Mouse (Mus musculus) lung, embryonic 16.5 days (tissue): ENCODE data around the gene Ldhb. TPM values are rescaled to one million over a fixed set of nuclear protein-coding genes. Genes with fewer than 3 reads are reported as not detected.
A peak's percentile ranks its signal among the peaks of the same experiment; 100 is the strongest.
"Not testable (repeated sequence)": the region's sequence is repeated elsewhere in the genome, so short reads cannot be mapped to it uniquely, and the experiment has no call there.

ENCODE experiments used
- ATAC-seq: fragments of 200-750 bp; cut with Nextera tagmentation; 2 replicates; pipeline ENCODE4 v1.8.0; 2017; ENCODE audit warnings: low read depth, mild to moderate bottlenecking, moderate library complexity
- H3K27ac ChIP-seq: fragments of 300-500 bp; sonication (generic); 2 replicates; pipeline ENCODE4 v1.5.1; 2014; ENCODE audit warnings: mild to moderate bottlenecking, control low read depth, low read length
- H3K27me3 ChIP-seq: fragments of 300-500 bp; sonication (generic); 2 replicates; pipeline ENCODE4 v1.6.1; 2014; ENCODE audit warnings: low read depth, low read length, mixed read lengths; ENCODE audit not compliant: control insufficient read depth, insufficient read depth
- H3K36me3 ChIP-seq: fragments of 300-500 bp; sonication (generic); 2 replicates; pipeline ENCODE4 v1.6.1; 2014; ENCODE audit warnings: low read length; ENCODE audit not compliant: control insufficient read depth, insufficient read depth
- H3K4me1 ChIP-seq: fragments of 300-500 bp; sonication (generic); replicated peaks from 2 replicates; pipeline ENCODE4 v1.6.1; 2014; ENCODE audit warnings: low read length, mixed read lengths; ENCODE audit not compliant: control insufficient read depth, insufficient read depth
- H3K4me2 ChIP-seq: fragments of 300-500 bp; sonication (generic); 2 replicates; pipeline ENCODE4 v1.6.1; 2014; ENCODE audit warnings: low read depth, low read length, control low read depth
- H3K4me3 ChIP-seq: fragments of 300-500 bp; sonication (generic); 2 replicates; pipeline ENCODE4 v1.5.1; 2014; ENCODE audit warnings: mild to moderate bottlenecking, low read length, control low read depth
- H3K9ac ChIP-seq: fragments of 300-500 bp; sonication (generic); 2 replicates; pipeline ENCODE4 v1.6.1; 2014; ENCODE audit warnings: low read length, control low read depth
- H3K9me3 ChIP-seq: fragments of 300-500 bp; sonication (generic); 2 replicates; pipeline ENCODE4 v1.6.1; 2016; ENCODE audit warnings: low read length; ENCODE audit not compliant: control insufficient read depth
- WGBS: fragments of 180-500 bp; shearing (Covaris S2); extraction: QIAGEN DNeasy Blood & Tissue Kit; methylation state at CpG from one replicate; pipeline ENCODE4 v1.1.7; 2014; 5-methylcytosine and 5-hydroxymethylcytosine counted together
- polyA plus RNA-seq: library from polyadenylated mRNA; unstranded; fragments of >200 nt; fragmentation: Nextera tagmentation; extraction: Ambion mirVana; gene quantifications from 2 replicates; pipeline ENCODE4 v1.2.1, GENCODE M21; 2015

Gene Ldhb
- polyA plus RNA-seq, 1 experiment from 2014 or later, result 226 TPM

DNA sequence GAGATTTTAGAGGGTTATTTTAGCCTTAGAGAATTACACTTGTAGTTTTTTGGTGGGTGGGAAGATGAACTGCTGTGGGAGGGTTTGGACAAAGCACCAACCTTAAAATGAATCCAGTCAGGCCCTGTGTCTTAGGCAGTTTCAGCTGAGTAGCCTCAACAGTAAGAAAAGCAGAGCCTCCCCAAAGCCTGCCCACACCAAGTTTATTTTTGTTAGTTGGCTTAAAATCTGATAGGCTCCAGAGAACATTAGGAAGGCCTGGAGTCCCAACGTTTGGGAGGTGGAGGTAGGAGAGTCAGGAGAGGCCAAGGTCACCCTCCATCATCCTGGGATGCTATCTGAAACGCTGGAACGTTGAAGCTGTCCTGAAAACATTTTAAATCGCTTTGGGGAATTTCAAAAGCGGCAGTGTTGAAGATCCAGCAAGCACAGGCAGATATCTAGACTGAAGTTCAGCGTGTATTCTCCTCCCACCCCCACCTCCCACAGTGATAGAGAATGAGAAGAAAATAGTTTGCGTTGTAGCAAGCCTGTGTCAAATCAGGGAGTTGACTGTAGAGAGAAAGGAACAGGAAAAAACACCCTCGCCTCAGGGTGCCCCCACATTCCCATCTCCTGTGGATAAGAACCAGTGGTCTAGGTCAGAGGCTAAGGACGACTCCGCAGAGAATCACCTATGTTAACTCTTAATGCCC, 1.3 kb downstream of the Ldhb start:
- WGBS, result 8% methylated on average over 10 of the region's 10 CpGs
- Histone ChIP-seq H3K27ac (no peak overlapping the region), H3K9ac (peak overlapping the region; percentile 70)

DNA sequence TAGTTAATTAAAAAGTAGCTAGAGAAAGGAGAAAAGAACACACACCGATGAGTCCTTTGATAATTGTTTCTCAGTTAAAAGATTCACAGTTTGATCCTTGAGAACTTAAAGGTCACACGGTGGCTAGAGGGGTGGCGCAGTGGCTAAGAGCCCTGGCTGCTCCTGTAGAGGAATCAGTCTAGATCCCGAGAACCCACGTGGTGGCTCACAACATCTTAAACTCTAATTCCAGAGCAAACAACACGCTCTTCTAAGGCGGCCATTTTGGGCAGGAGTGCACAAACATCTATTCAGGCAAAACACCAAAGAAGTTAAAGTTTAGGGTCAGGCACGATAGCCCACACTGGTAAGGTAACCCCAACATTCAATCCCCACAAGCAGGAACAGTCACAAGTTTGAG, 4.2 kb downstream of the Ldhb start:
- Histone ChIP-seq H3K27me3 (no peaks in the 10 kb centered on the region), H3K4me1 (peaks cover 15% of the 10 kb centered on the region), H3K9me3 (no peaks in the 10 kb centered on the region), H3K4me3 (no peak overlapping the region), H3K9ac (no peak overlapping the region), H3K4me2 (no peak overlapping the region), H3K27ac (no peak overlapping the region), H3K36me3 (peaks cover 3% of the 10 kb centered on the region; the same call in 1 of the 2 replicates)
- 73% methylated on average over 8 of the region's 8 CpGs for WGBS
- ATAC-seq, result no peak

More for the DNA sequence above, 1.3 kb downstream of the Ldhb start:
- H3K4me3 ChIP-seq, result peak overlapping the region; percentile 55
- H3K27me3 ChIP-seq, result no peaks in the 10 kb centered on the region
- H3K9me3 ChIP-seq, result no peaks in the 10 kb centered on the region
- no peaks in the 10 kb centered on the region for H3K36me3 ChIP-seq
- H3K4me2 ChIP-seq, result peak overlapping the region; percentile 84
- H3K4me1 ChIP-seq, result peaks cover 15% of the 10 kb centered on the region
- no peak for ATAC-seq

DNA sequence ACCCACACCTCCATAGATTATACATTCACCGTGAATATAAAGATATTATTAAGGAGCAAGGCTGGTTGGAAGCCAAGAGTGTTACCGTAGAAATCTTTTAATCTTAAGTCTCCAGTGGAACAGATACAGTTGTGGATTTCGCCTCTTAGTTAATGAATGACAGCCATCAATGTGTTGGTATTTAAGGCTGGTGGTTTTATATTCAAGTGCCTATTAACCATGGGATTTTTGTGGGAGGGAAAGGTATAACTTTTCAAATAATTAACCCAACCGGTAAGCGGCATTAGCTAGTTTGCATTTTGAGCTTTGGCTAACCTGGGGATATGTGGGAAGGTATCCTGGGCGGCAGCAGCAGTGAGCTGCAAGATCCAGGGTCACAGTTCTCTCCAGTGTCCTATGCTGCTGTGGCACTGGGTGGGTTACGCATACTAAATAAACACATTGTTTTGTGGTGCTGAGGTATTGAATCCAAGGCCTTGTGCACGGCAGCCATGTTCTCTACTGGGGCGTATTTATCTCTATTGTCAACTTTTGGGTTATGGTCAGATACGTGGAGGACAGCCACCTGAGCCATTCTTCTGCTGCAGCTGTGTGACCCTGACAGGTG, 5.1 kb downstream of the Ldhb start:
- H3K4me2 ChIP-seq, result no peak overlapping the region
- peaks cover 5% of the 10 kb centered on the region for H3K36me3 ChIP-seq
- no peak overlapping the region for H3K4me3 ChIP-seq
- no peaks in the 10 kb centered on the region for H3K27me3 ChIP-seq
- no peaks in the 10 kb centered on the region for H3K9me3 ChIP-seq
- 68% methylated on average over 10 of the region's 10 CpGs for WGBS
- H3K4me1 ChIP-seq, result peaks cover 10% of the 10 kb centered on the region; the same call in 1 of the 2 replicates
- peak; percentile 34; the same call in 1 of the 2 replicates for ATAC-seq
- peak overlapping the region; percentile 28 for H3K27ac ChIP-seq
- no peak overlapping the region for H3K9ac ChIP-seq

DNA sequence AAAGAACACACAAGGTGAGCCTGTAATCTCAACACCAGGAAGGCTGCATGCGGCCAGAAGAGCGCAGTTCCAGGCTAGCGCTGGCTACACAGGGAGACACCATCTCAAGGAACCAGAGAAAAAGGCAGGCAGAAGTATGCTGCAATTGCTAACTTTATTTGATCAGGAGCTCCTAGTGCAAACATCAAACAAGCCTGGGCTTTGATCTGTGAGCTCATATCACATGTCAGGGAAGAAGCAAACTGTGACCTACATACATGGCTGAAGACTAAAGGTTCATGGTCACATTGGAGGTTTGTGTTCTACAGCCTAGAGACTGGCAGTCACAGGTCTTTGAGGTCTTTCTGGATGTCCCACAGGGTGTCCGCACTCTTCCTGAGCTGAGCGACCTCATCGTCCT, 17.6 kb downstream of the Ldhb start:
- not testable (repeated sequence) for H3K27me3 ChIP-seq, H3K4me1 ChIP-seq, H3K36me3 ChIP-seq, H3K9ac ChIP-seq, H3K9me3 ChIP-seq, H3K4me2 ChIP-seq, H3K4me3 ChIP-seq, ATAC-seq, H3K27ac ChIP-seq
- 75% methylated on average over 6 of the region's 6 CpGs for WGBS

DNA sequence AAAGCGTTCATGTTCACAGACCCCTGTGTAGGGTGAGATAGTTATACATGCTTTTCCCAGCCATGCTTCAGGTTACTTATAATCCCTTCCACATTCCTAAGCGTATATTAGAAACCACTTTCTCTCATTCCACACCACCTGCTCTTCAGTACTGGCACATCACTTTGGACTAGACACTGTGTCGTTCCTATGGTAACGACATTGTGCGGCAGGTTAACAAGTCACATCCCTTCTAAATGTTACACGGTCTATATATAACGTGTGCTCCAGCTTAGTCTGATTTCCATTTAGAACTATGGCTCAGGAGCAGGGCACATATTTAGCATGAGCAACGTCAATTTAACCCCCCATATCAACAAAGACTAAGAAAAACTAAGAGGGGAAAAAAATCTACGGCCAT, 20.1 kb downstream of the Ldhb start:
- no peaks in the 10 kb centered on the region for H3K4me1 ChIP-seq
- ATAC-seq, result no peak
- no peak overlapping the region for H3K27ac ChIP-seq
- H3K27me3 ChIP-seq, result no peaks in the 10 kb centered on the region
- no peak overlapping the region for H3K9ac ChIP-seq
- 88% methylated on average over 9 of the region's 9 CpGs for WGBS
- H3K4me3 ChIP-seq, result no peak overlapping the region
- H3K4me2 ChIP-seq, result no peak overlapping the region
- H3K36me3 ChIP-seq, result no peaks in the 10 kb centered on the region
- H3K9me3 ChIP-seq, result no peaks in the 10 kb centered on the region

DNA sequence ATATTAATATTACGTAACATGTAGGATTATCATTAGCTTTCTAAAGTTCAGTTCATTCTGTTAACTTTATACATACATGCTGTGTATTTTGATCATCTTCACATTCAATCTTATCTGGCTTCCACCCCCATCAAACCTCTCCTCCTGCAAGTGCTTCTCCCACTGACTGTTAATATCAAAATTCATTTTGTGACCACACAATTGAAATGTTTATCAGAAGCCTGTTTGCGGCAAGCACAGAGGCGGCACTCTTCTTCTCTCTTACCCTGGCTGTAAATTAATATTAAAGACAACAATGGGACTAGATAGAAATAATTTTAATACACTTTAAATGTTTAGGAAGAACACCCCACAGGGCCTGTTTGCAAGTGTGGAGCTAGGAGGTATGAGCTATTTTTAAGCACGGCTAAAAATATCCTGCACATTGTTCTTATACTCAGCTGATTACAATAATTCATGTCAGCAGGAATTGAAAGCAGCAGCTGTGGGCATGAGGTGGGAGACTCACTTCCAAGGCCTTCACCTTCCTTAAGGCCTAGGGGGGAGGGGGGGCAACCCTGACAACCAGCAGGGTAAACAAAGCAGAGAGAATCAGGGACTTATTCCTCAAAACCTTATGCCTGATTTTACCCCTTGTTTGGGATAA, 22.2 kb downstream of the Ldhb start:
- H3K4me2 ChIP-seq, result no peak overlapping the region

DNA sequence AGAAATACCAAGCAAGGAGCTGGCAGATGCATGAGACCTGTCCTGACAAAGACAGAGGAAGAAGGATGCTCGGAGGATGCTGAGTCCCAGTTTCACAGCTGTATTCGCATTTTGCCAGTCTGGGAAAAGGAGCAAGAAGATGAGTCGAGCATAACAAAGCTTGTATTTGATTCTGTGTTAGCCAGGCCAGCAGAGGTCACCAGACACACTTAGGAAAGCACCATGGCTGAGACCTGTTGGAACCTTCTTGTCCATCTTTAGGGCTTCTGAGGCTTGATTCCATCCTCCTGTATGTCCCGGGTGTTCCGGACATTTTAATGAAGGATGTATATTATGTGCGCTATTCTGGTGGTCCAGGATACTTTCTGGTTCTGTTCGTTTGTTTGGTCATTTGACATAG, 30.5 kb downstream of the Ldhb start:
- Histone ChIP-seq H3K36me3 (no peaks in the 10 kb centered on the region), H3K4me3 (no peak overlapping the region), H3K4me1 (no peaks in the 10 kb centered on the region), H3K9ac (no peak overlapping the region), H3K4me2 (no peak overlapping the region), H3K27ac (no peak overlapping the region), H3K27me3 (no peaks in the 10 kb centered on the region), H3K9me3 (no peaks in the 10 kb centered on the region)
- no peak for ATAC-seq
- 71% methylated on average over 7 of the region's 7 CpGs for WGBS

More for the DNA sequence above, 22.2 kb downstream of the Ldhb start:
- no peaks in the 10 kb centered on the region for H3K9me3 ChIP-seq
- no peak overlapping the region for H3K27ac ChIP-seq
- H3K36me3 ChIP-seq, result no peaks in the 10 kb centered on the region
- no peak overlapping the region for H3K4me3 ChIP-seq
- ATAC-seq, result no peak
- 91% methylated on average over 4 of the region's 4 CpGs for WGBS
- no peaks in the 10 kb centered on the region for H3K4me1 ChIP-seq
- no peaks in the 10 kb centered on the region for H3K27me3 ChIP-seq
- H3K9ac ChIP-seq, result no peak overlapping the region

DNA sequence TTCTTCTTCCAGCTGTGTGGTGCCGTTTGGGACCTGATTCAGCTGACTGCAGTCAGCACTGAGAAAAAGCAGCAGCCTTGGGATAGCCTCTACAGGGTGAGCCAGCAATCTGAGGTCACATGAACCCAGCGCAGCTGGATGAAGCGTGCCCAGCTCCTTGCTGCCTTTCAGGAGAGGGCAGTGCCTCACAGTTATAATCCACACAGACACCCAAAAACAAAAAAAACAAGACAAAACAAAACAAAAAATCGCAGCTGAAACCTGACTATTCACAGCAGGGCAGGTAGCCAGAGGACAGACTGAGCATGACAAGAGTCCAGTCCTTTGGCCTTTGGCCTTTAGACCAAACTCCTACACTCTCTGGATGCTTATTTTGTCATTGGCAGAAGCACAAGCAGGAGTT, 35.0 kb downstream of the Ldhb start, which contains the start of gene Gys2:
Gene Gys2 (minus strand): TSS at position 309 of the 403 bp plus-strand sequence.
- no peak within 1 kb of the TSS for H3K27ac ChIP-seq
- H3K36me3 ChIP-seq, result no peaks in the 10 kb centered on the region
- H3K27me3 ChIP-seq, result no peaks in the 10 kb centered on the region
- H3K4me1 ChIP-seq, result no peaks in the 10 kb centered on the region
- no peak within 1 kb of the TSS for H3K4me2 ChIP-seq
- H3K9me3 ChIP-seq, result no peaks in the 10 kb centered on the region
- H3K4me3 ChIP-seq, result no peak within 1 kb of the TSS
- ATAC-seq, result no peak
- WGBS, result 57% methylated on average over 4 of the region's 4 CpGs
- H3K9ac ChIP-seq, result no peak within 1 kb of the TSS

DNA sequence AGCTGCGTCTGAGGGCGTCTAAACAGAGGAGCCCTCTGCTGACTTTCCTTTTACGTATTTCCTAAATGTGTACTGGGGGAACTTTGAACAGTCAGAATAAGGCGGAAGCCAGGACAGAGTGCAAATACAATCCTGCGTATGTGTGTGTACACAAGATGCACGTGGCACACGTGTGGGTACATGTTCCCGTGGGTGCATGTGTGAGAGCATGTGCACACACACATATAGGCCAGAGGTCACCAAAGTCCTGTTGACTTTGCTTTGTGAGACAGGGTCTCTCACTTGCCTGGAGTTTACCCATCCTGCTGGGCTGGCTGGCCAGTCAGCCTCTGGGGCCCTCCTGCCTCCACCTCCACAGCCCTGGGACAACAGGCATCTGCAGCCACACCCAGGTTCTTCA, 36.6 kb downstream of the Ldhb start:
- Histone ChIP-seq H3K4me1 (no peaks in the 10 kb centered on the region), H3K4me3 (no peak overlapping the region), H3K9ac (no peak overlapping the region), H3K4me2 (no peak overlapping the region), H3K27ac (no peak overlapping the region), H3K9me3 (no peaks in the 10 kb centered on the region), H3K36me3 (no peaks in the 10 kb centered on the region), H3K27me3 (no peaks in the 10 kb centered on the region)
- 52% methylated on average over 8 of the region's 8 CpGs for WGBS
- no peak; the same call in 1 of the 2 replicates for ATAC-seq
